Comparison of ENCODE assay signal across 20 mouse cellular contexts in genomic region chr17:81565634-81566372, GRCm38 (mm10).
DNase-seq lines count a peak whose midpoint lies in the region; ATAC-seq lines count a peak whose summit lies in the region.
"Had no signal": no experiment of that assay in that cellular context is flagged by ENCODE, and none has a peak within 500 bp of the region (broad histone marks: within the 10 kb centered on the region; RNA-seq: fewer than 3 reads in every experiment).

No protein-coding gene starts in this region.

- no peak overlapping the region for H3K9ac ChIP-seq in liver, embryonic 11.5 days (ENCODE audit: low read depth, low read length)
- no peak overlapping the region for H3K9ac ChIP-seq in liver, embryonic 12.5 days
- H3K9ac ChIP-seq: forebrain, embryonic 13.5 days; hindbrain, embryonic 12.5 days; limb, embryonic 13.5 days had no signal

- peak; percentile 65; the same call in 1 of the 2 replicates for ATAC-seq in liver, embryonic 11.5 days (replicated peaks; ENCODE audit: low FRiP score)
- ATAC-seq in liver, embryonic 12.5 days: peak; percentile 71
- ATAC-seq in megakaryocyte-erythroid progenitor cell, adult 5-6 weeks (replicated peaks; ENCODE audit: low FRiP score, low TSS enrichment, poor library complexity, severe bottlenecking): peak; percentile 87
- ATAC-seq: forebrain, embryonic 13.5 days; Patski had no signal

- no peak overlapping the region for H3K4me3 ChIP-seq in liver, embryonic 11.5 days (ENCODE audit: low read depth, low read length)
- H3K4me3 ChIP-seq in liver, embryonic 12.5 days: no peak overlapping the region
- H3K4me3 ChIP-seq: embryonic facial prominence, embryonic 10.5 days; forebrain, embryonic 13.5 days; heart, embryonic 10.5 days; hindbrain, embryonic 12.5 days; limb, embryonic 13.5 days had no signal

- no peaks in the 10 kb centered on the region for H3K4me1 ChIP-seq in liver, embryonic 11.5 days (replicated peaks; ENCODE audit: control insufficient read depth, insufficient read depth, low read length)
- H3K4me1 ChIP-seq in liver, embryonic 12.5 days: peaks cover 15% of the 10 kb centered on the region; the same call in 1 of the 2 replicates
- H3K4me1 ChIP-seq: embryonic facial prominence, embryonic 10.5 days; forebrain, embryonic 13.5 days; heart, embryonic 10.5 days; hindbrain, embryonic 12.5 days had no signal

- H3K27me3 ChIP-seq in liver, embryonic 11.5 days (replicated peaks; ENCODE audit: control insufficient read depth, insufficient read depth, low read length): no peaks in the 10 kb centered on the region
- no peaks in the 10 kb centered on the region for H3K27me3 ChIP-seq in liver, embryonic 12.5 days (replicated peaks)
- H3K27me3 ChIP-seq: forebrain, embryonic 13.5 days; hindbrain, embryonic 12.5 days; limb, embryonic 13.5 days had no signal

- H3K36me3 ChIP-seq in liver, embryonic 11.5 days (ENCODE audit: control insufficient read depth, insufficient read depth, low read length): no peaks in the 10 kb centered on the region
- H3K36me3 ChIP-seq in liver, embryonic 12.5 days: no peaks in the 10 kb centered on the region
- H3K36me3 ChIP-seq: embryonic facial prominence, embryonic 10.5 days; heart, embryonic 10.5 days; hindbrain, embryonic 12.5 days; limb, embryonic 13.5 days had no signal

- no peak overlapping the region for H3K4me2 ChIP-seq in liver, embryonic 11.5 days
- H3K4me2 ChIP-seq in liver, embryonic 12.5 days: no peak overlapping the region
- H3K4me2 ChIP-seq: forebrain, embryonic 13.5 days; hindbrain, embryonic 12.5 days; limb, embryonic 13.5 days had no signal

- H3K9me3 ChIP-seq in liver, embryonic 11.5 days (ENCODE audit: control insufficient read depth, low read length): no peaks in the 10 kb centered on the region
- no peaks in the 10 kb centered on the region for H3K9me3 ChIP-seq in liver, embryonic 12.5 days (replicated peaks)
- H3K9me3 ChIP-seq: embryonic facial prominence, embryonic 10.5 days; forebrain, embryonic 13.5 days; heart, embryonic 10.5 days; hindbrain, embryonic 12.5 days; limb, embryonic 13.5 days had no signal

- H3K27ac ChIP-seq in liver, embryonic 11.5 days (ENCODE audit: low read depth, low read length): no peak overlapping the region
- H3K27ac ChIP-seq in liver, embryonic 12.5 days: no peak overlapping the region; the same call in 1 of the 2 replicates
- H3K27ac ChIP-seq: embryonic facial prominence, embryonic 10.5 days; forebrain, embryonic 13.5 days; heart, embryonic 10.5 days; hindbrain, embryonic 12.5 days; kidney, postnatal 0 days; limb, embryonic 13.5 days had no signal

- 59% methylated on average over 9 of the region's 9 CpGs for WGBS in liver, embryonic 11.5 days
- WGBS in liver, embryonic 12.5 days (ENCODE audit: insufficient replicate concordance): 37% methylated on average over 9 of the region's 9 CpGs

- no peak for DNase-seq in liver, embryonic 11.5 days (ENCODE audit: low spot score)
- DNase-seq in liver: no peak
- DNase-seq in c-Kit-positive CD71-positive TER-119-negative erythroid progenitor cells, embryonic 14.5 days (ENCODE audit: low read depth): peak; percentile 10
- no peak for DNase-seq in layer of hippocampus, adult 9-10 months (ENCODE audit: low spot score)
- DNase-seq in spleen, postnatal 36 days (ENCODE audit: low spot score in 2 of 2): no peak
- DNase-seq: adrenal gland, postnatal 25 days; cerebellum, adult 18-20 months; cerebellum, postnatal 36 days; gastrocnemius, postnatal 14 days; kidney, adult 18-20 months; right cerebral cortex, postnatal 25 days had no signal
